Mouse (Mus musculus) G1E (cell line): ENCODE measurements around the gene Sult2b1.

Experiments
- CTCF ChIP-seq: IDR thresholded peaks from 2 replicates; pipeline ENCODE4 v1.5.1; 2012; ENCODE audit warnings: low read depth, low read length, inconsistent platforms, mixed read lengths
- GATA1 ChIP-seq: IDR thresholded peaks from 2 replicates; pipeline ENCODE4 v1.6.1; 2012; ENCODE audit warnings: borderline replicate concordance, low read length, inconsistent platforms, mixed read lengths
- GATA2 ChIP-seq: IDR thresholded peaks from 2 replicates; pipeline ENCODE4 v1.6.1; 2012; ENCODE audit warnings: low read depth, low read length, inconsistent platforms, borderline replicate concordance
- TAL1 ChIP-seq: conservative IDR thresholded peaks from 2 replicates; pipeline ENCODE4 v1.6.1; 2012; ENCODE audit warnings: low read depth, low read length, inconsistent platforms, mixed read lengths

DNA sequence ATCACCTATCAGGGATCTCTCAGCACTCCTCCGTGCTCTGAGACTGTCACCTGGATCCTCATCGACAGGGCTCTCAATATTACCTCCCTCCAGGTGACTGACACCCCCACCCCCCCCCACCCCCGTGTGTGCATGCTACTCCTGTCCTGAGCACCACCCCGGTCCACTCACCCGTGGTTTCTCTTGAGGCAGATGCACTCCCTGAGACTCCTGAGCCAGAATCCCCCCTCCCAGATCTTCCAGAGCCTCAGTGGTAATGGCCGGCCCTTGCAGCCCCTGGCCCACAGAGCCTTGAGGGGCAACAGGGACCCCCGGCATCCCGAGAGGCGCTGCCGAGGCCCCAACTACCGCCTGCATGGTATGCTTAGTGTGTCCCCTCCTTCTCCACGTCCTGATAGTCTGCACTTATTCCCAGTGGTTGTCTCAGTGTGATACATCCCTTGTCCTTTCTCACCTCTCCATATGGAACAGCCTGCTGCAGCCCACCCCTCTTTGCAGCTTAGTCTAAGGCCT is 80.9 kb downstream of the Sult2b1 start:
- TF ChIP-seq CTCF: no peak
- no peak for TF ChIP-seq TAL1
- TF ChIP-seq GATA2: no peak
- TF ChIP-seq GATA1: no peak
